Mouse (Mus musculus): ENCODE measurements at regions not wholly inside any gene's neighbourhood (a gene's known extent, or its start where the extent isn't known, plus 50 kb on each side); places are given as distances from the start of the nearest gene placed in this dataset.

DNA sequence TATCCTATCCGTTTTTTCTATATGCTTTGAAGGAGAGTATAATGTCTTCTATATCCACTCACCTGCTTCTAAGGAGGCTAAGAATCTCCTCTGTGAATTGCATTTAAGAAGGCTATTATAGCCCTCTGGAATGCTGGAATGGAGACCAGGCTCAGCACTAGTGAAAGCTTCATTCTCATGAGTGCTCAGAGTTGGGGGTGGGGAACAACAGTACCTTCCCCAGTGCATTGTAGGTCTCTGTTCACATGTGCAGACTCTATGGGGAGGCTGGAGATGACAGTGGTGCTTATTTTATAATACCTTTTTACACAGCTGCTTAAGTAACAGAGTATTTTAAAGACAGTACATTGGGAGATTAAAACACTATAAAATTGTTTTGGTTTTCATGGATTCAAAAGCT lies 145.9 kb upstream of the Stxbp5 start:
- peak; percentile 31 for DNase-seq (ENCODE audit: low read depth)
- TF ChIP-seq CTCF (IDR thresholded peaks at IDR 0.05; ENCODE audit: borderline replicate concordance, extremely low read depth, insufficient read depth, insufficient read length), result no peak
- no peak for TF ChIP-seq POLR2A (IDR thresholded peaks at IDR 0.05; ENCODE audit: borderline replicate concordance, extremely low read depth, insufficient read depth, insufficient read length, poor library complexity, severe bottlenecking)

DNA sequence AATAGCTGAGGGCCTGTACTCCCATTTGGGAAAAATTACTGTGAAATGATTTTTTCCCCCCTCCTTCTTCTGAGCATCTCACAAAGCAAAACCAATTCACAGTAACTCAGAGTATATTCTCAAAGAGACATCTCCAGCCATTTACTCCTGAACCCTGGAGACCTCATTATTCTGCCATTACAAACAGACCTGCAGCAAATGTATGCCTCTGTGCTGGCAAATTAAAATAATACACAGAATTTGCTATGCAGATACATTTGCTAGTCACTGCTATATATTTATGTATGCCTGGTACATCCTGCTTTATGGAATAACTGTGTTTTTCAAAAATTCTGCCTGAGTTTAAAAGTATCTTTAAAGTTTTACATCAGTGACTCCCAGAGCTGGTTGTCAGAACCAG lies 145.4 kb upstream of the Stxbp5 start:
- TF ChIP-seq POLR2A (IDR thresholded peaks at IDR 0.05; ENCODE audit: borderline replicate concordance, extremely low read depth, insufficient read depth, insufficient read length, poor library complexity, severe bottlenecking) (no peak), CTCF (IDR thresholded peaks at IDR 0.05; ENCODE audit: borderline replicate concordance, extremely low read depth, insufficient read depth, insufficient read length) (no peak)
- DNase-seq (ENCODE audit: low read depth), result peak; percentile 61

DNA sequence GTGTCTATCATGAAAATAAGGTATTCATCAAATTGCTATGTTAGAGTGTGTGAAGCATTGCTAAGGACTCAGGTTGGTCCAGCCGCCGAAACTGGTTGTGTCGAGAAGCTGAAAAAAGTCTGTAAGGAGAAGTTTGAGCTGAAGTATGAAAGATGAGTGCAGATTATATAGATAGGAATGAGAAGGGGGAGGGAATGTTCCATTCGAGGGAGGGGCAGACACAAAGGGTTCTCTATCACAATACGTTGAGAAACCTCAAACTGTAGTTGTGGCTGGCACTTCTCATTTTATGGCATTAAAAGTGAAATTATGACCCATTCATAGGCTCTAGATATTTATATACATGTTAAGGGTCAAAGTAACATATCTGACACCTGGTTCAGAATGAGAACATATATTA lies 108.4 kb upstream of the Stxbp5 start:
- no peak for DNase-seq (ENCODE audit: low read depth)
- TF ChIP-seq CTCF (IDR thresholded peaks at IDR 0.05; ENCODE audit: borderline replicate concordance, extremely low read depth, insufficient read depth, insufficient read length) (no peak), POLR2A (IDR thresholded peaks at IDR 0.05; ENCODE audit: borderline replicate concordance, extremely low read depth, insufficient read depth, insufficient read length, poor library complexity, severe bottlenecking) (no peak)

DNA sequence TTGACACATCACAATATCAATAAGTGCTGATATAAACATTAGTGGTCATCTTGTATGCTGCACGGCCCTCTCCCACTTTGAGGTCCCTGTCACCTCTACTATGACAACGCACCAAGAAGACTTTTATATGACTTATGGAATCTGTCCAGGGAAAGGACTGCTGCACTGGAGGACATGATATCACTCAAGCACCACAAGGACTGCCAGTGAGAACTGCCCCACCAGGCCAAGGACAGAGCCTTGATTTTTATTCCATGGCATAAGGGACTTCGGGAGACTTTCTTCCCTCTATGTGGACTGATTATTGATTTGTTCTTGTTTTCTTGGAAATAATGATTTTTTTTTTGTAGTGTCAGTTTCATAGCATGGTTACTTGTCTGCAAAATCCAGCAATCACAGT lies 97.7 kb upstream of the Stxbp5 start:
- TF ChIP-seq POLR2A (IDR thresholded peaks at IDR 0.05; ENCODE audit: borderline replicate concordance, extremely low read depth, insufficient read depth, insufficient read length, poor library complexity, severe bottlenecking), result no peak
- no peak for TF ChIP-seq CTCF (IDR thresholded peaks at IDR 0.05; ENCODE audit: borderline replicate concordance, extremely low read depth, insufficient read depth, insufficient read length)
- no peak for DNase-seq (ENCODE audit: low read depth)

DNA sequence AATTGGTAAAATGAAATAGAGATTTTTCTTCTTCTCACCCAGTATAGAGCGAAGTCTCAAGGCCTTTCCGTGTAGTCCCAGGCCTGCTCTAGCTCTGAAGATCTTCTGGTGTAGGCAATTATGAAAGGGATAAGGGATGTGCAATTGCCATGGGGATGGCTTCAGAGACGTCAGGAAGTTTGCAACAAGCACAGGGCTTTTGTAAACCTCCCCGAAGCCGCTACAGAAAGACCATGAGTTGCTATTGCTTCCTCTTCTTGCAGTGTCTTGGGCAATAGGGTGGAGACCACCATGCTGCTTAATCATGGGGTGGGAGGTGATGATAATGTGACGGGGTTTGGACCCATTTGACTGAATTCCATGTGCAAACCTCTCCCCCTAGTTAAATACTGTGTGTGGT lies 95.3 kb upstream of the Stxbp5 start:
- TF ChIP-seq POLR2A (IDR thresholded peaks at IDR 0.05; ENCODE audit: borderline replicate concordance, extremely low read depth, insufficient read depth, insufficient read length, poor library complexity, severe bottlenecking) (no peak), CTCF (IDR thresholded peaks at IDR 0.05; ENCODE audit: borderline replicate concordance, extremely low read depth, insufficient read depth, insufficient read length) (no peak)
- DNase-seq (ENCODE audit: low read depth), result no peak

DNA sequence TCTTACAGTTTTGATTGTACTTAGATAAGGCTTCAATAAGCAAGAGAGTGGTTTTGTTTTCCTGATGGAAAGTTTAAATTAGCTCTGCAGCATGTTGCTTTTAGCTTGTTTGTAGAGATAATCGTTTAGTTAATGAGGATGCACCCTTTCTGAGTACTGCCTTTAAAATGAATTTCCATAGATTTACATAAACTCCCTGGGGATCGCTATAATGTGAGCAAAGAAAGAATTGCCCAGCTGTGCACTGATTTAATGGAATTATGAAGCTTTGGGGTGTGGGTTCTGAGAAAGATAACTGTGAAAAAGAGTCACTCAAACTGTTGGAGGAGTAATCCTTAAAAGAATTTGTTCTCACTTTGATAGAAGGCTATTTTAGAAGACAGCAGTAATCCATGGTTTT lies 91.9 kb upstream of the Stxbp5 start:
- DNase-seq (ENCODE audit: low read depth), result peak; percentile 47
- TF ChIP-seq POLR2A (IDR thresholded peaks at IDR 0.05; ENCODE audit: borderline replicate concordance, extremely low read depth, insufficient read depth, insufficient read length, poor library complexity, severe bottlenecking) (no peak), CTCF (IDR thresholded peaks at IDR 0.05; ENCODE audit: borderline replicate concordance, extremely low read depth, insufficient read depth, insufficient read length) (no peak)

DNA sequence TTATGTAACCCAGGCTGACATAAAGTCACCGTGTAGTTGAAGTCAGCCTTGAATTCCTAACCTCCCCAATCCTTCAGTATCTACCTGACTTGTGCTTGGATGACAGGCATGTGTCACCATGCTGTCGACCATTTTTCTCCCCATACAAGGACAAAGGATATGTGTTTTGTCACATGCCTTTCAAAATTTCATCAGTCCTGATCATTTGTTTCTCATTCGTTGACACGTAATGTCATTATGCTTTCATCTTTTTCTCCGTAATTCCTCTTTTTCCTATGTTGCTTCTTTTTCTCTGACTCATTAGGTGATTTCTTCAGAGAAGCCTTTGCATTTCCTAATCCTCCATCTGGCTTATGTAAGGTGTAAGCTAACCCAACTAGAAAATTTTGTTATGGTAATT lies 84.5 kb upstream of the Stxbp5 start:
- DNase-seq (ENCODE audit: low read depth), result no peak
- TF ChIP-seq POLR2A (IDR thresholded peaks at IDR 0.05; ENCODE audit: borderline replicate concordance, extremely low read depth, insufficient read depth, insufficient read length, poor library complexity, severe bottlenecking) (no peak), CTCF (IDR thresholded peaks at IDR 0.05; ENCODE audit: borderline replicate concordance, extremely low read depth, insufficient read depth, insufficient read length) (no peak)

DNA sequence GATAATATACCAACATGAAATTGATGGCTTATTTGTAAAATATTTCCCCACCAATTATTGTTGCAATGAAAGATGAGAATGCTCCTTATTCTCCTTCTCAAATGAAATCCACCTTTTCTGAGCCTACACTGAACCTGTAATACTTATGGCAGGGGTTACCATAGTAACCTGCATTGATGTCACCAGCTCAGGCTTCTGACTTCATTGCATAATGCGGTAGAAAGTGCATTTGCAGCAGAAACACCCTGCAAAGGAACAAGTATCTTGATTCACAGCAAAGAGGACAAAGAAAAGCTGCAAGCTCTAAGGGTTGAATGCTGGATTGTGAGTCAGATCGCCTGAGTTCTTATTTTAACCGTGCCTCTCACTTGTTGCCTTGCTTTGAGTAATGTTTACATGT lies 75.5 kb upstream of the Stxbp5 start:
- peak; percentile 82 for DNase-seq (ENCODE audit: low read depth)
- TF ChIP-seq CTCF (IDR thresholded peaks at IDR 0.05; ENCODE audit: borderline replicate concordance, extremely low read depth, insufficient read depth, insufficient read length) (no peak), POLR2A (IDR thresholded peaks at IDR 0.05; ENCODE audit: borderline replicate concordance, extremely low read depth, insufficient read depth, insufficient read length, poor library complexity, severe bottlenecking) (no peak)
